Mouse (Mus musculus) hindbrain, postnatal 0 days (tissue): Measurements from ENCODE around the gene Mast2. TPM values are rescaled to one million over a fixed set of nuclear protein-coding genes. Genes with fewer than 3 reads are reported as not detected.
A peak's percentile ranks its signal among the peaks of the same experiment; 100 is the strongest.

Source experiments
- ATAC-seq: fragments of 200-750 bp; cut with Nextera tagmentation; 2 replicates; pipeline ENCODE4 v1.8.0; 2017; ENCODE audit warnings: mild to moderate bottlenecking, moderate TSS enrichment, moderate library complexity
- DNase-seq: peaks from one replicate; pipeline ENCODE4 v3.0.0-alpha.2; 2015; ENCODE audit warnings: low spot score
- H3K27ac ChIP-seq: fragments of 300-500 bp; sonication (generic); 2 replicates; pipeline ENCODE4 v1.5.1; 2014; ENCODE audit warnings: mild to moderate bottlenecking
- H3K27me3 ChIP-seq: fragments of 300-500 bp; sonication (generic); 2 replicates; pipeline ENCODE4 v1.6.1; 2014; ENCODE audit warnings: low read length, mixed read lengths; ENCODE audit not compliant: insufficient read depth
- H3K36me3 ChIP-seq: fragments of 300-500 bp; sonication (generic); 2 replicates; pipeline ENCODE4 v1.6.1; 2014; ENCODE audit warnings: low read length, mixed read lengths; ENCODE audit not compliant: insufficient read depth
- H3K4me1 ChIP-seq: fragments of 300-500 bp; sonication (generic); 2 replicates; pipeline ENCODE4 v1.6.1; 2014; ENCODE audit warnings: antibody characterized with exemption, low read length, mixed read lengths; ENCODE audit not compliant: insufficient read depth
- H3K4me2 ChIP-seq: fragments of 300-500 bp; sonication (generic); 2 replicates; pipeline ENCODE4 v1.6.1; 2014; ENCODE audit warnings: low read depth, mild to moderate bottlenecking, low read length, moderate library complexity, mixed read lengths
- H3K4me3 ChIP-seq: fragments of 300-500 bp; sonication (generic); 2 replicates; pipeline ENCODE4 v1.5.1; 2014; ENCODE audit warnings: low read length
- H3K9ac ChIP-seq: fragments of 300-500 bp; sonication (generic); replicated peaks from 2 replicates; pipeline ENCODE4 v1.6.1; 2014; ENCODE audit warnings: mild to moderate bottlenecking, low read length, moderate library complexity, mixed read lengths
- H3K9me3 ChIP-seq: fragments of 300-500 bp; sonication (generic); 2 replicates; pipeline ENCODE4 v1.6.1; 2016; ENCODE audit warnings: low read length, mixed read lengths
- CTCF ChIP-seq: IDR thresholded peaks from 2 replicates; pipeline ENCODE4 v1.5.1; 2016; ENCODE audit warnings: antibody characterized with exemption, control low read depth, low read depth
- WGBS: fragments of 180-500 bp; shearing (Covaris S2); extraction: QIAGEN DNeasy Blood & Tissue Kit; methylation state at CpG from one replicate; pipeline ENCODE4 v1.1.7; 2014; 5-methylcytosine and 5-hydroxymethylcytosine counted together
- polyA plus RNA-seq: library from polyadenylated mRNA; unstranded; fragments of >200 nt; fragmentation: Nextera tagmentation; extraction: Ambion mirVana; gene quantifications from 2 replicates; pipeline ENCODE4 v1.2.1, GENCODE M21; 2015
- total RNA-seq: library from RNA; depleted of rRNA; stranded (reverse); fragments of >200 nt; gene quantifications from 2 replicates; pipeline ENCODE4 v1.2.3, GENCODE M21; 2014

Gene Mast2
- total and polyA plus RNA-seq, 2 experiments from 2014 or later, result 25.5 to 80.6 TPM

DNA sequence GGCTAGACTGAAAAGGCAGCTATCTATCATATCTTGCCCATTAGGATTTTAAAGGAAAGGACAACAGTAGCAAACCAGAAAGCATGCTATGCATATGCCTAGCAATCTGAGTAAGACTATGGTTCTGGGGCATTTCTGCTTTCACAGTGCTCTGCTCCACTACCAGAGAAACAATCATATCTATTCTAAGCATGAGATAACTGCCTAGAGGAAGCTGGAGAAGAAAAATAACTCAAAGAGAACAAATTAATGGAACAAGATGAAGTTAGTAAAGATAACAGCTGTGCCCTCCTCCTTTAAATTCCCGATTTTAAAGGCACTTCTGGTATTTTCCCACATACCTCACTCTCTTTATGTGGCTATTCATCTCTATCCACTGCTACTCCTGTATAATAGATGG is 51.0 kb downstream of the Mast2 start:
- H3K27me3 ChIP-seq, result no peaks in the 10 kb centered on the region
- H3K4me2 ChIP-seq, result no peak overlapping the region
- WGBS, result 63% methylated on average over 1 of the region's 1 CpGs
- H3K36me3 ChIP-seq, result no peaks in the 10 kb centered on the region
- no peak overlapping the region for H3K9ac ChIP-seq
- H3K27ac ChIP-seq, result no peak overlapping the region
- ATAC-seq, result no peak
- H3K4me3 ChIP-seq, result no peak overlapping the region
- no peaks in the 10 kb centered on the region for H3K9me3 ChIP-seq
- TF ChIP-seq CTCF, result no peak
- no peaks in the 10 kb centered on the region for H3K4me1 ChIP-seq
- no peak for DNase-seq

DNA sequence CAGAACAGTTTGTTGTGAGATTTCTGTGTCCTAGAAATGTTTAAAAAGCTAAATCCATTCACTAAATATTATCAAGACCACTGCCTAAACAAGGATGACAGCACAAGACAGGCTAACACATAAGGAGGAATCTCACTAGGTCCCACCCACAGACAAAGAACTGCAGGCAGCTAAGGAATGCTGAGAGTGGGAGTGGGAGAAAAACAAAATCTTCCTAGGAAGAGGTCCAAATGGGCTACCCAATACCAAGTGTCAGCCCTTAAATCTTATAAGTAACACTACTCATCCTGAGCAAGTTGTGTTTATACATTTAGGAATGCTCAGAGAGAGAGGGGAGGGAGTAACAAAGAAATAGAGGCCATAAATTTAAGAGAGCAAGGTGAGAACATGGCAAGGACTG is 52.6 kb downstream of the Mast2 start:
- Histone ChIP-seq H3K4me1 (no peaks in the 10 kb centered on the region), H3K27ac (no peak overlapping the region), H3K4me3 (no peak overlapping the region), H3K4me2 (no peak overlapping the region), H3K9me3 (no peaks in the 10 kb centered on the region), H3K36me3 (no peaks in the 10 kb centered on the region), H3K9ac (no peak overlapping the region), H3K27me3 (no peaks in the 10 kb centered on the region)
- DNase-seq (no peak), ATAC-seq (no peak)
- TF ChIP-seq CTCF, result no peak

DNA sequence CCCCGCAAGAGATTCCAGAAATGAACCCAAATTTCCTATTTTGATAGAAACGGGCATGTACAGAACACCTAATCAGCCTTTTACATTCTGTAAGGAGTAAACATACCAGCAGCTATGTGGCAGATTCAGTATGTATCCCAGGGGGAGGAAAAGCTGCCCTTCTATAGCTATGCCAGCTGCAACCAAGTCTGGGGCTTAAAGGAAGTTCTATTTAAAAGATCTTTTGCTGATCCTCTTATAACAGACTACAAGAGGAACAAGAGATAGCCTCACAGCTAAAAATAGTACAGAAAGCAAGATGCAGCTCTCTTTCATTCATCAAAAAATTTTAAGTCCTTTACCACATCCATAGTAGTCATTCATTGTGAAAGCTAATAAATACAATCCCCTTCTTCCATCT is 57.3 kb downstream of the Mast2 start:
- no peak for TF ChIP-seq CTCF
- H3K4me2 ChIP-seq, result peak overlapping the region; percentile 30; the same call in 1 of the 2 replicates
- H3K9ac ChIP-seq, result no peak overlapping the region
- no peaks in the 10 kb centered on the region for H3K9me3 ChIP-seq
- no peaks in the 10 kb centered on the region for H3K36me3 ChIP-seq
- H3K27me3 ChIP-seq, result no peaks in the 10 kb centered on the region
- H3K27ac ChIP-seq, result 0 out of 2 replicates have a peak overlapping the region, but pooled peaks have one; percentile 32
- H3K4me1 ChIP-seq, result no peaks in the 10 kb centered on the region
- DNase-seq (peak; percentile 15), ATAC-seq (no peak)
- WGBS, result 64% methylated on average over 2 of the region's 2 CpGs
- H3K4me3 ChIP-seq, result no peak overlapping the region

DNA sequence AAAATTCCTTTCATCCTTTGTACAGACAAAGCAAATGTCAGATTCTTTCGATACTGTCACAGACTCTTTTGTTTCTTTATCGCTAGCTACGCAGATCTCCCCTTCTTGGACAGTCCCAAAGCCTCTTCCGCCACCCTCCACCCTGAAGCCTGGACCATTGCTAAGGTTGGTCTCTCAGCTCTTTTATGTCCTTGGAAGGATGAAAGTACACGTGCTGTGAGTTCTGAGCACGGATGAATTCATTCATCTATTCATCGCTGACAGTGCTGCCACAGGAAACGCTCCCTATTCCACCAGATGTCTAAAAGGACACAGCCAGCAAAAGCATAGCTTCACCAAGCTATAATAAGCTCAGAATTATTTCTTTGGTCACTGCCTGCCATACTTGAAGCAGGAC is 58.0 kb downstream of the Mast2 start:
- H3K4me3 ChIP-seq, result peak overlapping the region; percentile 37
- no peaks in the 10 kb centered on the region for H3K27me3 ChIP-seq
- DNase-seq (peak; percentile 75), ATAC-seq (peak; percentile 66)
- H3K9me3 ChIP-seq, result no peaks in the 10 kb centered on the region
- peak overlapping the region; percentile 53 for H3K9ac ChIP-seq
- H3K36me3 ChIP-seq, result no peaks in the 10 kb centered on the region
- no peaks in the 10 kb centered on the region for H3K4me1 ChIP-seq
- WGBS, result 2% methylated on average over 8 of the region's 8 CpGs
- H3K27ac ChIP-seq, result peak overlapping the region; percentile 79
- peak overlapping the region; percentile 59 for H3K4me2 ChIP-seq
- no peak for TF ChIP-seq CTCF

DNA sequence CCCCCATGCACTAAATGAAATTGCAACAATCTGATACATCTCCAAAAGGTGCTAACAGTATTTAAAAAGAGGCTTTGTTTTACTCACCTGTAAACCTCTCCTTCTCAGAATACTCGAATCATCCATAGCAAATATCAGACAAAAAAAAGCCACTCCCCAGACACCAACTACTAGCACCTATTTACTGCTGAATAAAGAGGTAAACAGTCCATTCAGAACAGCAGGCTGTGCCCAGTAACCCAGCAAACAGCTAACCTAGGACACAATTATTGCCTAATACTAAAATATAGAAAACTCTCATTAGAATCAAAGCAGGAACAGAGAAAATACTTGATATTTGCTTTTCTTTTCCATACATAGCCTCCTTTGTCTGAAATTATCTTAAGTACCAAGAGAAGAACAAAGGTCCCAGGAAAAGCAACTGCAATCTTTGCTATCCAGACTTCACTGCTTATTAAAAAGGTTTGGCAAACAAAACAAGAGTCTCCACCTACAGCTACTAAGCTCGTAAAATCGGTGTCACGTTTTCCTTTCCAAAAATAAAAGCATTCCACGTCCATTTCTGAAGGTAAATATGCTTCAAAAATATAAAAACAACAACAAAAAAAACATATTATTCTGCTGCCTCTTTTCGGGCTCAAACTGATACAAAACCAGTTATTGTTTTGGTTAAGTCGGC is 58.6 kb downstream of the Mast2 start:
- no peak for TF ChIP-seq CTCF
- ATAC-seq (no peak), DNase-seq (peak; percentile 18)
- Histone ChIP-seq H3K4me3 (peak overlapping the region; percentile 37), H3K9me3 (no peaks in the 10 kb centered on the region), H3K27ac (peak overlapping the region; percentile 79), H3K4me1 (no peaks in the 10 kb centered on the region), H3K9ac (peak overlapping the region; percentile 53), H3K4me2 (peak overlapping the region; percentile 59), H3K36me3 (no peaks in the 10 kb centered on the region), H3K27me3 (no peaks in the 10 kb centered on the region)
- WGBS, result 16% methylated on average over 7 of the region's 7 CpGs

DNA sequence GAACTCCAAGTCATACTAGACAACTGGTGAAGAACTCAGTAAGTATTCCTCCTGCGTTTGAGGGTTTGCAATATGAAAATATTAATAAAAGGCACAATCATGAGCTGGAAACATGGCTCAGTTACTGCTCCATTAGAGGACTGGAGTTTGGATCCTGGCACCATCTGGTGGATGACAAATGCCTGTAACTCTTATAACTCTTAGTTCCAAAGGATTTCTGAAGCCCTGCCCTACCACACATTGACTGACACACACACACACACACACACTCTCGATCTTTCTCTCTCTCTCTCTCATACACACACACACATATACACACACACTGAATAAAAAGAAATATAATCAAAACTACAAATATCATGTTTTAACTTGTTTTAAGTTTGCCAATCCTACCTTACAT is 60.1 kb downstream of the Mast2 start:
- no peaks in the 10 kb centered on the region for H3K27me3 ChIP-seq
- no peaks in the 10 kb centered on the region for H3K36me3 ChIP-seq
- H3K9me3 ChIP-seq, result no peaks in the 10 kb centered on the region
- peak; percentile 68 for DNase-seq
- no peaks in the 10 kb centered on the region for H3K4me1 ChIP-seq
- no peak overlapping the region for H3K27ac ChIP-seq
- H3K4me2 ChIP-seq, result peak overlapping the region; percentile 59
- peak overlapping the region; percentile 37 for H3K4me3 ChIP-seq
- no peak overlapping the region for H3K9ac ChIP-seq
- peak; percentile 74 for ATAC-seq
- peak; percentile 55 for TF ChIP-seq CTCF
- 54% methylated on average over 2 of the region's 2 CpGs for WGBS

DNA sequence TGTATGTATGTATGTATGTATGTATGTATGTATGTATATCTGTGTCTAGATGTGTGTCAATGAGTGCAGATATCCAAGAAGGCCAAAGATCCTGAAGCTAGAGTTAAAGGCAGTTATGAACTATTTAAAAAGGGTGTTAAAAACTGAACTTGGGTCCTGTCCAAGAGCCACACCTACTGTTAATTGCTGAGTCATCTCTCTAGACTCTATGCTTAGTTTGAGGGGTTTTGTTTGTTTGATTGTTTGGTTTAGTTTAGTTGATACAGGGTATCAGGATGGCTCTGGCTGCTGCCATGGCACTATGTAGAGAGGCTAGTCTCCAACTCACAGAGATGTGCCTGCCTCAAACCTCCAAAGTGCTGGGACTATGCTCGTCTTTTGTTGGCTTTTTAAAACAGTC is 61.3 kb downstream of the Mast2 start:
- ATAC-seq (no peak), DNase-seq (no peak)
- Histone ChIP-seq H3K9ac (no peak overlapping the region), H3K36me3 (no peaks in the 10 kb centered on the region), H3K4me1 (no peaks in the 10 kb centered on the region), H3K27me3 (no peaks in the 10 kb centered on the region), H3K4me3 (no peak overlapping the region), H3K4me2 (0 out of 2 replicates have a peak overlapping the region, but pooled peaks have one; percentile 16), H3K27ac (no peak overlapping the region), H3K9me3 (no peaks in the 10 kb centered on the region)
- WGBS, result 73% methylated on average over 1 of the region's 1 CpGs
- no peak for TF ChIP-seq CTCF
